Mouse (Mus musculus) R1 (cell line): ENCODE data around the gene Fgfr2.

Source experiments
- DNase-seq: peaks from one replicate; pipeline ENCODE4 v3.0.0-alpha.2; 2018; ENCODE audit warnings: low read depth, low spot score

Gene Fgfr2

DNA sequence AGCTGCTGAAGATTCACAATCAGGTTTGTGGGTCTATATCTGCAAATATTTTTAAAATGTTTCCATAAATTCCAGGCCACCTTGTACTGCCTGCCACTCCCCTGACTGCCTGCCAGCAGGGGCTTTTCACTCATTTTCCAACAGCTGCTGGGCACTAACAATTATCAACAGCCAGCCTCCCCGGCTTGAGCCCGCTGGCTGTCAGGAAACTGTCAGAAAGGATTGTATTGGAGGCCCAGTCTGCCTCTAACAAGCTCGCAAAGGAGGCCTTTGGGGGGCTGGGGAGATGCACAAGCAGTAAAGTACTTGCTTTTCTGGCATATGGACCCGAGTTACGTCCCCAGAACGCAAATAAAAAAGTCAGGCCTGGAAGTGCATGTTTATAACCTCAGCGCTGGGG, 664.7 kb downstream of the Fgfr2 start:
- no peak for DNase-seq

DNA sequence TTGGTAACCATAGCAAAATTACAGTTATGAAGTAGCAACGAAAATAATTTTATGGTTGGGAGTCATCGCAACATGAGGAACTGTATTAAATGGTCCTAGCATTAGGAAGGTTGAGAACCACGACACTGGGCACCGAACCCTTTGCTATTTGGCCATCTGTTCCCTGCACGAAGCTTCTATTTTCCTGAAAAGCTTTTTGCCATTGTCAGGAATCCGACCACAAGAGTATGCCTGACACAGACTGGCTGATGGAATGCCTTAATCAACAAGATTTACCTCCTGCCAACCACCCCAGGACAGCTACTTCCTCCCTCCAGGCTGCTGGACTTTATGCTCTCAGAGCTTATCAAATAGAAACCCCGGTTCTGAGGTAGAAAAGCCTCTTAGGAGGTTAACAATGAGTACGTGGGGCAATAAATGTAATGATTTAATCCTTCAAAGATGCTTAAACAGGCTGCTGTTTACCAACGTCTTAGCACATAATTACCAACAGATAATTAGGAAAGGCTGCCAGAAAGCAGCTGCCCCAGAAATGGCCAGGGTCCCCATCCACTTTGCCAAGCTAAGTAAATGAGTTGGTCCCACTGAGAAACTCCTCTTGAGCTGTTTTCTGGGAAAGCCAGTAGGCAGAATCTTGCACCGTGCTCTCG, 668.0 kb downstream of the Fgfr2 start:
- DNase-seq = no peak

DNA sequence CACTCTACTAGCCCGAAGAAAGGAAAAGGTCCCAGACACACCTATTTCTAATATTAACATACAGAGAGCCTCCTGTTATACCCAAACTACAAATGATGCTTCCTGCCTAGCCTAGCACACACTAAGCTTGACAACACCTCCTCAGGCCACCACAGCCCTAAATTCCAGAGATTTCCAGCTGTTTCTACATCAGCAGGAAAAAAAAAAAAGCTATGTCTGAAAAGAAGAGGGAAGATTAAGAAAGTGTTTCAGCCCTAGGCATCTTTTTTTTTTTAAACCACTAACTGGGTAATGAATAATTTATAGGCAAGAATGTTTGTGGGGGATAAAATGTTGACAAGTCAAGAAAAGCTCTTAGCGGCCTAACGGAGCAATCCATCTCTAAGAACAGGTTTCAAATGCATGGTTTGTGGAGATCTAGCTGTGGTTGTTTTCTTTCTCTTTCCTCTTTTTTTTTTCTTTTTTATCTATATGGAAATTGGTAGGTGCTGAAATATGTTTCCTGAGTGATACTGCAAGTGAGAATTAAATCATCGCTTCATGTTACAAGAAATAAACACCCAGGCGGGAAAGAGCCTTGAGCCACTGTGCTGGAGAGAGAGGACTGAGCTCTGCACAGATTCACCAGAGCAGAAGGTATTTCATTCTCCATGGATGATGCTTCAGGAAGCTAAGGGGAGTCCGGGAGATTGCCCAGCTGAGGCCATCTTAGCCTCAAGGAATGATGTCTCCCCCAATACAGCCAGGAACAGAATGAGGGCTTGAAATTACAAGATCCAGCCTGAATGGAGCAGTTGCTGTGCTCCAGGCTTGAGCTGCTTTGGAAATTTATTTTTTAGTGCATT, 673.0 kb downstream of the Fgfr2 start:
- no peak for DNase-seq

GRCm38 (mm10) chr7:132448511-132449154, 674.5 kb downstream of the Fgfr2 start:
- no peak for DNase-seq

DNA sequence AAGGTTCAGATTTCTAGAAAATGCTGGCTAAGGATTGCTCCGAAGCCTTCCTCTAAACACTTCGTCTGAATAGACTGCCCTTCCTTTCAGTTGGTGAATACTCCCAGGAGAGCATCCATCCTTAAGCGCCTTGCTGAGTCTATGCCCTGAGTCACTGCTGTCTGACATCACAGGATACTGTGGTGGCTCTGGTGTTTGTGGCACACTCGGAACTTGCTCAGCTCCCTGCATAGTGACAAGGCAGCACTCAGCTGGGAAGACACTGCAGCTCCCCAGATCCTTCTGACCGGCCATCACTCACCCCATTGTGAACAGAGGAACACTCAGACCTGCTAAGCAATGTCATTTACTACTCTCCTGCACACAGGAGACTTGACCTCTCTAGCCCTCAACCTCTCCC, 675.6 kb downstream of the Fgfr2 start:
- DNase-seq = no peak

- no peak for DNase-seq
Measured at GRCm38 (mm10) chr7:132446841-132447240, 676.3 kb downstream of the Fgfr2 start.

- no peak for DNase-seq
Measured at GRCm38 (mm10) chr7:132444221-132444620, 678.9 kb downstream of the Fgfr2 start.

DNA sequence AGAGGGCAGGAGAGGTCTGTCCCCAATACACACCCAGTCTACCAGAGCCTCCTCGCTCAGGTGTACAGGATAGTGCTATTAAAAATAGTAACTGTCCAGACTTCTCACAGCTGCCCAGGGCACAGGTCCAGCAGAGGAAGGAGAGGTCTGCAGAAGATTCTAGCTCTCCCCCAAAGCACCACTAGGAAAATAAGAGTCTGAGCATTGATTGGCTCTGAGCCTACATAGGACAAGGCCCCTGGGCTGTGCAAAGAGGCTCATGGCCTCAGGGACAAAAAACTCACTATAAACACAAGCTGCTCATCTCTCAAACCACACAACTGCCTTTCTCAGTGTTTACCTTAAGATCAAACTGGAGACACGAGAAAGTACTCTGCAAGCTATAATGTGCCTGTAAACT, 679.4 kb downstream of the Fgfr2 start:
- no peak for DNase-seq

DNA sequence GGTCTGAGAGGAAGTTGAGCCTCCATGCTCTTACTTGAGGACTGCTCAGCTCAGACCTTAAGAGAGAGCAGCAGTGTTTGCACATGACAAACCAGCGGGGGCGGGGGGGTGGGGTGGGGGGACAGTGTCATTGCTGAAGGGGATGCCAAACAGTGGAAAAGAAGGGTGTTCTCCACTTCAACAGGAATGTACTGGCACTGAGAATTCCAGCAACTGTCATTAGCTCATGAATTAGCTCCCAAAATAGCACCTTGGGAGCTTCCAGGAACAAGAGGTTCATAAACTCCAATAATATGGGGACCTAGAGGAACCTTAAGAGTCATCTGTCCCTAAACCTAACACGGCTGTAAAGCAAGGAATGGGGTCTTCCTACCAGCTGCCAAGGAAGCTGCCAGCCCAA, 680.0 kb downstream of the Fgfr2 start:
- DNase-seq = no peak

- peak; percentile 46 for DNase-seq
Measured at GRCm38 (mm10) chr7:132442133-132442763, 680.9 kb downstream of the Fgfr2 start.

- no peak for DNase-seq
Measured at GRCm38 (mm10) chr7:132439916-132440315, 683.2 kb downstream of the Fgfr2 start.

- DNase-seq = no peak
Measured at GRCm38 (mm10) chr7:132438060-132438459, 685.1 kb downstream of the Fgfr2 start.

DNA sequence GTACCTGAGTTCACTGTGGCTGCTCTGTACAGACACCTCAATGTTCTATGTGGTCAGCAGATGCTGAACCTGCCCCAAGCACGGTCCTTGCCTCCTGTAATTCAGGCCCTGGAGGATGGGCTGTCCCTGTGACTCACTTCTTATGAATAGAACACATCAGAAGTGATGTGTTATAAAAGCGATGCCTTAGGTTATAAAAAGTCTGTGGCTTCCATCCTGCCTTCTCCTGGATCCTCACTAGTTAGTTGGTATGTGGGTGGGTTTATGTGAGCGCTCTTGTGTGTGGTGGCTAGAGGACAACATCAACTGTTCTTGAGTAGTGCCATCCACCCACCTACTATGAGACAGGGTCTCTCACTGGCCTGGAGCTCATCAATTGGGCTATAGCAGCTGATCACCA, 685.7 kb downstream of the Fgfr2 start:
- DNase-seq = no peak

- no peak for DNase-seq
Measured at GRCm38 (mm10) chr7:132435486-132436055, 687.6 kb downstream of the Fgfr2 start.

- no peak for DNase-seq
Measured at GRCm38 (mm10) chr7:132429324-132429723, 693.8 kb downstream of the Fgfr2 start.

DNA sequence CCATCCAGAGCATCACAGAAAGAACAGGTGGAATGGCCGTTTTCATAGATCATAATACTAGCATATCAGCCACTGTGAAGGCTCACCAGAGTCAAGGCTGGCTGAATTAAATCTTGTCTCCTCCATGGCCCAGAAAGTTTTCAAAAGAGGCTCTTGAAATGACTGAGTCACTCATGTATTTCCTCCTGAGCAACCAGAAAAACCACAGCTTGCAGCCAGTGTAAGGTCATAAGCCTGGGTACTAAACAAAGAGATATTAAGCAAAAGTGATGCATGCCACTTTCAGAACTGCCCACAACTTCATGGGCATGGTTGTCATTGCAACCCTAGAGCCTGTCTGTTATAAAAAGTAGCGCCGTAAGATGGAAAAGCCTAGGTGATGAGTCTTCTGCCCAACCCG, 694.8 kb downstream of the Fgfr2 start:
- no peak for DNase-seq

DNA sequence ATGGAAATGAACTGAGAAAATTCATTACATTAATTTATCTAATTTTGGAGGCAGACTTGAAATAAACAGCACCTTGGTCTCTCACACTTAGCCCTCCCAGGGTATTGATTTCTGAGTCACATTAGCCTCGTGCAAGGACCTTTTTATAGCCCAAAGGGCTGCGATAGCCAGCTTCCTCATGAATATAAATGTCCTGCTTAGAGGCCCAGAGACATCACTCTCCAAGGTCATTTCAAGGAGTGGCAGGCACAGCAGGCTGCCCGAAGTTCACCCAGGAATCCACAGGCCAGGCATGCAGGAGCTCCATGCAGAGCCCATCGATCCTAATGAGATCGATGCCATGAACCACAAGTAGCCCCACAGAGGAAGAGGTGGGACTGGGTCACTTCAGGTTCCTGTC, 697.1 kb downstream of the Fgfr2 start:
- no peak for DNase-seq

- no peak for DNase-seq
Measured at GRCm38 (mm10) chr7:132425364-132425999, 697.7 kb downstream of the Fgfr2 start.

- no peak for DNase-seq
Measured at GRCm38 (mm10) chr7:132423570-132423969, 699.6 kb downstream of the Fgfr2 start.

- no peak for DNase-seq
Measured at GRCm38 (mm10) chr7:132419378-132420255, 703.5 kb downstream of the Fgfr2 start.
